ENCODE assay signal across 8 mouse cellular contexts in genomic region chr13:46096968-46097367, GRCm38 (mm10).
DNase-seq lines count a peak whose midpoint lies in the region; ATAC-seq lines count a peak whose summit lies in the region.

No protein-coding gene starts in this region.

- H3K27ac ChIP-seq in midbrain, embryonic 11.5 days (ENCODE audit: low read depth, low read length): no peak overlapping the region
- H3K27ac ChIP-seq in midbrain, embryonic 16.5 days (ENCODE audit: low read length): no peak overlapping the region

- no peak overlapping the region for H3K4me2 ChIP-seq in midbrain, embryonic 11.5 days
- H3K4me2 ChIP-seq in midbrain, embryonic 16.5 days (ENCODE audit: low read length): no peak overlapping the region

- no peak overlapping the region for H3K9ac ChIP-seq in midbrain, embryonic 11.5 days (ENCODE audit: low read length)
- no peak overlapping the region for H3K9ac ChIP-seq in midbrain, embryonic 16.5 days (ENCODE audit: low read depth, low read length)

- no peaks in the 10 kb centered on the region for H3K36me3 ChIP-seq in midbrain, embryonic 11.5 days (ENCODE audit: control insufficient read depth, insufficient read depth, low read length)
- H3K36me3 ChIP-seq in midbrain, embryonic 16.5 days (ENCODE audit: control insufficient read depth, insufficient read depth, low read length): no peaks in the 10 kb centered on the region

- H3K4me3 ChIP-seq in midbrain, embryonic 11.5 days (ENCODE audit: low read depth, low read length): no peak overlapping the region
- H3K4me3 ChIP-seq in midbrain, embryonic 16.5 days (ENCODE audit: low read depth, low read length): no peak overlapping the region

- no peaks in the 10 kb centered on the region for H3K27me3 ChIP-seq in midbrain, embryonic 11.5 days (ENCODE audit: control insufficient read depth, insufficient read depth, low read length)
- no peaks in the 10 kb centered on the region for H3K27me3 ChIP-seq in midbrain, embryonic 16.5 days (ENCODE audit: control insufficient read depth, insufficient read depth, low read depth, low read length)

- WGBS in midbrain, embryonic 11.5 days: 9% methylated on average over 5 of the region's 5 CpGs
- WGBS in midbrain, embryonic 16.5 days: 8% methylated on average over 5 of the region's 5 CpGs

- no peaks in the 10 kb centered on the region for H3K4me1 ChIP-seq in midbrain, embryonic 11.5 days (ENCODE audit: control insufficient read depth, insufficient read depth, low read length)
- no peaks in the 10 kb centered on the region; the same call in 1 of the 2 replicates for H3K4me1 ChIP-seq in midbrain, embryonic 16.5 days (ENCODE audit: control insufficient read depth, insufficient read depth, low read length)

- no peaks in the 10 kb centered on the region for H3K9me3 ChIP-seq in midbrain, embryonic 11.5 days (ENCODE audit: control insufficient read depth, low read length)
- H3K9me3 ChIP-seq in midbrain, embryonic 16.5 days (replicated peaks; ENCODE audit: control insufficient read depth, low read length, poor library complexity, severe bottlenecking): no peaks in the 10 kb centered on the region

- ATAC-seq in midbrain, embryonic 11.5 days (ENCODE audit: low FRiP score): no peak
- no peak for ATAC-seq in midbrain, embryonic 16.5 days
- peak; percentile 76 for ATAC-seq in megakaryocyte progenitor cell, adult 5-6 weeks (replicated peaks; ENCODE audit: poor library complexity)

- DNase-seq in cerebellum, postnatal 14 days: peak; percentile 5 to 13
- no peak for DNase-seq in cerebellum, adult 11-12 months
- DNase-seq in midbrain, embryonic 11.5 days (ENCODE audit: low spot score, missing footprints): peak; percentile 91
- peak; percentile 4 for DNase-seq in fibroblast of lung, adult 2 months (ENCODE audit: low read depth)
- DNase-seq in urinary bladder, postnatal 4 days (ENCODE audit: low spot score in 2 of 2): no peak
- no peak for DNase-seq in left cerebral cortex, postnatal 36 days (ENCODE audit: low spot score in 2 of 2)

- intact Hi-C loops in left cerebral cortex, postnatal 36 days (cut with DNase I): no loop called here

Comparison
In these comparisons a context has a peak if more than half of its experiments do, and no peak if none do; other contexts are left out.
1. DNase-seq: peak in cerebellum, postnatal 14 days (2 of 2), midbrain, embryonic 11.5 days (single experiment) and fibroblast of lung, adult 2 months (single experiment); none in cerebellum, adult 11-12 months (single experiment), urinary bladder, postnatal 4 days (0 of 2) and left cerebral cortex, postnatal 36 days (0 of 2).